Mouse (Mus musculus): ENCODE measurements at regions not wholly inside any gene's neighbourhood (a gene's known extent, or its start where the extent isn't known, plus 50 kb on each side); places are given as distances from the start of the nearest gene placed in this dataset.

- no peak for DNase-seq (ENCODE audit: low spot score in 2 of 2)
Observed at GRCm38 (mm10) chr9:6608428-6609283, 339.0 kb upstream of the Ddi1 start.
